Mouse (Mus musculus): ENCODE results near the gene Tmco5.

GRCm38 (mm10) chr2:116851356-116851755, 27.1 kb upstream of the Tmco5 start:
- TF ChIP-seq CTCF (IDR thresholded peaks at IDR 0.05; ENCODE audit: insufficient read depth, low read length) = no peak
- no peak for TF ChIP-seq POLR2A (IDR thresholded peaks at IDR 0.05; ENCODE audit: borderline replicate concordance, extremely low read depth, low read depth, low read length)

Data from lung, adult 2 months (tissue).